Mouse (Mus musculus) right cerebral cortex, postnatal 10 days (tissue): ENCODE measurements at regions not wholly inside any gene's neighbourhood (a gene's known extent, or its start where the extent isn't known, plus 50 kb on each side); places are given as distances from the start of the nearest gene placed in this dataset.

Source experiments
- DNase-seq, 2 experiments: peaks; one replicate each; pipeline ENCODE4 v3.0.0; 2021; ENCODE audit warnings: low spot score in 2 of 2

DNA sequence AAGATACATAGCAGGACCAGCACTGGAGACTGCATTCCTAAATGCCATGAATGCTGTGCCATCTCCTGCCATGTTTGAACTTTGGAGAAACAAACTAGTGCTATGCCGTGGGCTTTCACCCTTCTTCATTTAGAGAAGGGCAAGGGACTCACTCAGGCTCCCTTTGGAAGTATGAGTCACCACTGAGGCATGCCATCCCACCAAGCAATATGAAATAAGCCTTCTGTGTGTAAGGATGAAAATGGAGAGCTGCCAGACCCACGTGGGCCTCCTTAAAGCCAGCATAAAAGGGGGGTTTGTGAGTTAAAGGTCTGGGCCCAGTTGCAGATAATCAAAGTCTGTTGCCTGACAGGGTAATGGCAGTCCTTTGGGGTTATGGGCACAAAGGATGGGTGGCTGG lies 159.0 kb downstream of the H2al1j start:
- peak in 1 of 2 experiments; percentile 21 for DNase-seq

DNA sequence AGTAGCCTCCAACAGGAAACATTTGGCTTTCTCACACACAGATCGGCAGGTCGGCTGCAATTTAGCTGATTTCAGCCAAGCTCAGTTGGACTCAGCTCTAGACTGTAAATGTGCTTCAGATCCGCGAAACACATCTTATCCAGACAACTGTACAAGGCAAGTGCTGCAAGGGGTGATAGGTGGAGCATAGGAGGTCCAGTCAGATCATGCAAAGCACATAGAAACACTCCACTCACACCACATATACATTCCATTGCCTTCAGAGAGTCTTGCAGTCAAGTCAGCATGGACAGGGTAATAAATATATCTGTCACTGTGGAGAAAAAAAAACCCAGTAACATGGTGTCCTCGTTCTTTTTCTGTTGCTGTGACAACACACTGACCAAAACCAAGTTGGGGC lies 160.3 kb downstream of the H2al1j start:
- no peak for DNase-seq

- peak in 1 of 2 experiments; percentile 33 for DNase-seq
Measured at GRCm38 (mm10) chrX:11490146-11490693, 162.6 kb downstream of the H2al1j start.

DNA sequence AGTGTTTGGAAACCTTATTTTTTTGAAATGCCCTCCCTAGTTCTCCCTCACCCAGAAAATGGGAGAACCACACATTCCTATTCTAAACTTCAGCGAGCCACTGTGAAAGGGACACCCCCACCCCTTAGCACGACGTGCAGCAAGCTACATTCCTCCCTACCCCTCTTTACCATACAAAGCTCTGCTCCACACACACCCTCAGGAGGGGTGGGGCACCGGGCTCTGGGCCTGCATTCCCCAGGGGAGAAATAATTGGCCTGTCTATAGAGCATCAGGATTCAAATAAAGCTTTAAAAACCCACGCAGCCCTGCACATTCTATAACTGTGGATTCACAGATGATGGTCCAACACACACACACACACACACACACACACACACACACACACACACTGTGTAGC lies 163.6 kb downstream of the H2al1j start:
- peak in 1 of 2 experiments; percentile 23 for DNase-seq

GRCm38 (mm10) chrX:11491676-11492391 lies 164.2 kb downstream of the H2al1j start:
- peak in 1 of 2 experiments; percentile 18 for DNase-seq

DNA sequence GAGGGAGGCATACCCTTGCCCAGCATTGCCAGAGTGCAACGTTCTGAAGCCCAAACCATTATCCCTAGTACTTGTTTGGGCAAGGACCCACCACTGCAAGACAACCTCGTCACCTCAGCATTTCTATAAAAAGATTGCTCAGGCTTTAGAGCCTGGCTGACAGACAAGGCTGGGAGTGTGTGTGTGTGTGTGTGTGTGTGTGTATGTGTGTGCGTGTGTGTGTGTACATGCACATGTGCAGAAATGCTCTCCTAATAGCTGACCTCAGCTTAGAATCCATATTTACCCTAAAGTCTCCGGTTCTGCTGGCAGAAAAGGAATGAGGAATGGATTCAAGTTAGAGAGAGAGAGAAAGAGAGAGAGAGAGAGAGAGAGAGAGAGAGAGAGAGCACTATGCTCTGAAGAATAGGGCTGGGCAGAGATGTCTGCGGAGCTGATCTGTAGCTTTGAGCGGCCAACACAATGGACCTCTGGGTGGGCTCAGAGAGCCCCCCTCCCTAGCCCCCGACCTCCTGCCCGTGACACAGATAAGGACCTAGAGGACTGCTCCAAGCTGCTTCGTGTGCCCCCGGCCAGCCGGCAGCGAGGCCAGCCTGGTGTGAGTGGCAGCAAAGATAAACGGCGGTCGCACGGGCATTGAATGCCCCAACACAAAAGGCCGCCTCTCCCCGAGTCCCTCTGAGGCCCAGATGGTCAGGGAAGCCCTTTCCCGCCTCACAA lies 166.1 kb downstream of the H2al1j start:
- peak; percentile 33 to 43 for DNase-seq

DNA sequence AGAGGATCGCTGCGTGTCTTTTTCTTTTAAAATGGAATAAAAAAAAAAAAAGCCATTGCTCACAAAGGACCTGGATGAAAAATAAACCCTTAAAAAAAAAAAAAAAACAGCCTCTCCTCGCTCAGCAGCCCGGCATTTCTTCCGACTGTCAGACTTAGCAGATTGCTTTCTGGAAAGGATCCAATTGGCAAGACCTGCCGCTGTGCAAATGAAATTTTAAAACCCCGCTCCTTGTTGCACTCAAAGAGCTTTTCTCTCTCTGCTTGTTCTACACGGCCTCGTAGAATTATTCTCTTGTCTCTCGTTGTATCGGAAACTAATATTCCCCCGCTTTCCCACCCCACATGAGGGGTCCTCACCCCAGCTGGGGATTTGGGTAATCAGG lies 166.6 kb downstream of the H2al1j start:
- peak; percentile 58 to 72 for DNase-seq

DNA sequence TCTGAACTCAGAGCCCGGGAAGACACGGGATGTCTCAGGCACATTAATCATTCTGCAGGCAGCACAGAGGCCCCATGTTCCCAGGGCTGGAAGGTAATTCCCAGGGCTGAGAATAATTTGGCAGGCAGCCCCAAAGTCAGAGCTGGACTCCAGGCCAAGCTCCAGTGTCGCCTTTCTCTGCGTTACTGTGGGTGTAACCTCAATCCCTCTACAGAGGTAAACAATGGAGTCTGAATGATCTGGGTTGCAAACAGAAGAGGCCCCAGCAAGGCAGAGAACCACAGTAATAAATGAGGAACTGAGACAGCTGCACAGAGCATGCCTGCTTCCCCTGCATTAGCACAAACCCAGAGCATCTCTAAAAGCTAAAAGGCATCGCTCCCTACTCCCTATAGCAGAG lies 184.8 kb downstream of the H2al1j start:
- DNase-seq = no peak

DNA sequence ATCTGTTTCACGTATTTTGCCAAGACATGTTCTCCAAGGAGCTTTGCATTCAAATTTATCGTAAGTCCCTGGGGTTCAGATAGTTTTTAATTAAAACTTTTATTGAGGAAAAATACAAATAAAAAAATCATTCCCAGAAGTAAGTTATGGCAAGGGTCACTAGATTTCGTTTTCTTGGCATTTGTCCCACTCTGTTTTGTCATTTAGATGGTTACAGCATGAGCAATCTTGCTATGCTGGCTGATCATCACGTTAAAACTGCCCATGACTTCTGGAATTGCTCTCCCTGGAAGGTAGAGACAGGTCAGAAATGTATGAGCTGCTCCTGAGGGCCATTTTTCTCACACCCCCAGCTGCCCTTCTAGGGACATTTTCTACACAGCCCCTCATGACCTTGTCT lies 185.3 kb downstream of the H2al1j start:
- DNase-seq = no peak

DNA sequence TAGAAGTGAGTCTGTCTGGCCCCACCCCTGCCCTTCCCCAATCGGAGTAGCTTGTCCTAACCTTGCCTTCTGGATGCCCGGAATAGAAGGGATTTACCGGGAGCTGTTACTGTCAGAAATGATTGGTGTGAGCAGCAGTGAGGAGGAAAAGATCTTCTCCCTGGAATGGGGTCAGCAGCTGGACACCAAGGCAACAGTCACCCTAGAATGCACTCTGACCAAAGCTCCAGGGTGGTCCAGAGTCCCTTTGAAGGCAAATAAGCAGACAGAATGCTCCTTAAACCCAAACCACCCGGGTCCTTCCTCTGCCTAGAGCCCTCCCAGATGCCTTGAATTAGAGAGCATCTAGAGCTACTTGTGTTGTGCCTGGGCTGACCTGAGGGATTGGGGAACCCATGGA lies 196.2 kb downstream of the H2al1j start:
- DNase-seq = no peak

- peak; percentile 28 to 34 for DNase-seq
Measured at GRCm38 (mm10) chrX:11525326-11525725, 197.7 kb downstream of the H2al1j start.

DNA sequence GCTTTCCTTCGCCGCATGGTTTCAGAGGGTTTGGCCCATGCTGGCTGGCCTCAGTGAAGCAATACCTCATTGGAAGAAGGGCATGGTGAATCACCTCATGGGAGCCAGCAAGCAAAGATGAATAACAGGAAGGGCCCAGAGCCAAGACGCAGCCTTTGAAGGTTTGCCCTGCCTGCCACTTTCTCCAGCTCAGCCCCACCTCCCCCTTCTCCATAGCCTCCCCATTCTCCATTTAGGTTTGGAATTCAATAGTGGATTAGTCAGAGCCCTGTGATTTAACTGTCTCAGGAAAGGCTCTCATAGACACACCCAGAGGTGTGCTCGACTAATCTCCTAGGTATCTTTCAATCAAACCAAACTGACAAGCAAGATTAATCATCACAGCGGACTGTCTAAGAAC lies 201.0 kb downstream of the H2al1j start:
- peak in 1 of 2 experiments; percentile 30 for DNase-seq

GRCm38 (mm10) chrX:11529221-11529620 lies 201.6 kb downstream of the H2al1j start:
- no peak for DNase-seq

GRCm38 (mm10) chrX:11532817-11533216 lies 205.2 kb downstream of the H2al1j start:
- DNase-seq = peak; percentile 45 to 47

GRCm38 (mm10) chrX:11533871-11534270 lies 206.2 kb downstream of the H2al1j start:
- peak; percentile 56 to 58 for DNase-seq

DNA sequence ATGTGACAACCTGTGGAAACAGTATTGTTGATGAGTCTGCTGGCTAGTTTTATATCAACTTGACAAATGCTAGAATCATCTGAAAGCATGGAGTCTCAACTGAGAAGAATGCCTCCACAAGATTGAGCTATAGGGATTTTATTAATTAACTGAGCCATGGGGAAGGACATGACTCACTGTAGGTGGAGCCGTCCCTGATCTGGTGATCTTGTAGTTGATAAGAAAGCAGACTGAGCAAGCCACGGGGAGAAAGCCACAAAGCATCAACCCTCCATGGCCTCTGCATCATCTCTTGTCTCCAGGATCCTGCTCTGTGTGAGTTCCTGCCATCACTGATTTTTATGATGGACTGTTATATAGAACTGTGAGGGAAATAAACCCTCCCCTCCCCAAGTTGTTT lies 213.4 kb downstream of the H2al1j start:
- no peak for DNase-seq

DNA sequence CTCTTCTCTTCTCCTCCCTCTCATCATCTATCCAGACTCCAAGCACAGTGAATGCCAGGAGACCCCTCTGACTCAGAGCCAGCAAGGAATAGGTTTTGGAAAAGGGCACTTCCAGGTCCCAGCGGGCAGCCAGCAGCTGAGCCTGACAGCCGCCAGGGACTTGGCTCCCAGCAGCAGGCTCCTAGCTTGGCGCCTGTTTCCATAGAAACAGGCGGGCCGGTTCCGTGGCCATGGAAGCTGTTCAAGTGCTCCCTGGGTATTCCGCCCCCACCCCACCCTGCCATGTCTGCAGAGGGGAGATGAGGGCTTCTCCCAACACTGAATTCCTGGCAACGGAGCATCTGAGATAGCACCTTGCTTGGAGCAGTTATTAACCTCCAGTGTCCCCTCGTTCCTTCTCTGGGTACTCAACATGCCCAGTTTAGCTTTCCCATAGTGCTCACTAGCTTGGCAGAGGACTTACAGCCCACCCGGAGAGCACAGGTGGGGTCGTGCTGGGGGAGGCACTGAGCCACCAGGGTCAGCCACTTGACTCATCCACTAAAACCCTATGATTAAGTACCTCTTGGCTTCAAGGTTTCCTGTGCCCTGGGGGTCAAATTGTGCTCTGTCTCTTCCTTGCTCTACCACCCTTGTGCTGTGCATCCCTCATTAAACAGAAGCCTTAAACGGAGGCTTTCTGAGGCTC lies 222.7 kb downstream of the H2al1j start:
- peak; percentile 58 to 61 for DNase-seq

DNA sequence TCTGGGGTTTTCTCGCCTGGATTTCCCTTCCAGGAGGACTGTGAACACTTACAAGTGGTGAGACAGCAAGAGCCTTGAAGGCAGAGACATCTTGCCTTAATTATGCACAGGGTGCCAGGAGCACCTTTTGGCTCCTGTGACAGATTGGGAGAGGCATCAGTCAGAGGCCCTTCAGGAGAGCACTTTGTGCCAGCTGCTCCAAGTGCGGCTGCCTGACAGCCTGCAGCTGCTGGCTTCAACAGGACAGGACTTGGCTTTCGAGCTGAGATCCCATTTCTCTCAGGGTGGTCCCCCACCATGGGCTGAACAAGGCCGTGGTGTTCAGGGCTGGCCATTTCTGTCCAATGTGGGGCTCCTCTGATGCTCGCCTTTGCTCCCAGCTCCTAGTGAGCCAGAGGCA lies 224.6 kb downstream of the H2al1j start:
- DNase-seq = no peak

- DNase-seq = peak in 1 of 2 experiments; percentile 44
Measured at GRCm38 (mm10) chrX:11555035-11555570, 227.5 kb downstream of the H2al1j start.

DNA sequence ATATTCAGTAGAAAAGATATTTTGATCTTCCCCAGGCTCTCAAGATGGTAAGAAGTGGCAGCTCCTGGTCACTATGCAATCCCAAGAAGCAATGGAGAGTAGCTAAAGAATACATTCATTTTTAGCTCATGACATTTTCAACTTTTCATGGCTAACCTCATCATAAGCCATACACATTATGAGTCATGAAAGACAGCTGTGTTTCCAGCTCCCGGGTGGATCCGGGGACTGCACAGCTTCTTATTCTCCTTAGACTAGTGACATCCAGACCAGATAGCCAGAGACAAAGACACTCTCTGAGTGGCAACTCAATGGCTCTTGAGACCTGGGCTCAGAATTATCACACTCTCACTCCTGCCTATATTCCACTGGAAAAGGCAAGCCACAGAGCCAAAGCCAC lies 230.6 kb downstream of the H2al1j start:
- no peak for DNase-seq

DNA sequence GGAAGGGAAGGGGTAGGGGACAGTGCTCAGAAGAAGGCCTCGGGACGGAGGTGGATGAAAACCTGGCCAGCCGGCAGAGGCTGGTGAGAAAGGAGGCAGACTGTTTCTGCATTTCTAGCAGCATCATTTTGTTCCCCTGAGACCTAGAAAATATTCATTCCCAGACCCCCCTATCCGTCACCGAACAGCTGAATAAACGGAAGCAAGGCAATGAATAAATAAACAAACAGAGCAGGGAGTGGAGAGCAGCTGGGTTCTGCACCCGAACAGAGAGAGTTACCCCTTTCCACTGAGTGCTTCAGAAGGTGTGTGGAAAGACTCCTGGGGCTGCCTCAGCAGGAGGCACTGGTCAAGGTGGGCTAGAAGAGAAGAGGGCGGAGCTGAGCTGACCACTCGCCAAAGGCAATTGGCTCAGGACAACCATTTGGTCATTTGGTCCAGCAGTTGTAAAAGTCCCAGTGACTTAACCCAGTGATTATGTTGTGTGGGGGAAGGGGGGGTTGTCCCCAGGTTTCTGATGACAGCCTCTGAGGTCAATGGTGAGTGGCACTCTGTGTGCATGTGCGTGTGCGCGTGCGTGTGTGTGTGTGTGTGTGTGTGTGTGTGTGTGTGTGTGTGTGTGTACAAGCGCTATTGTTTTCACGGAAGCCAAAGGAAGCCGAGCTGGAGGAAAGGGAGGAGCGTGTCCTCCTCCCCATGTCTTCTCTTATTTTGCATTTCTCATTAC lies 233.1 kb downstream of the H2al1j start:
- no peak for DNase-seq
